Mouse (Mus musculus): ENCODE results near the gene Afap1. TPM values are rescaled to one million over a fixed set of nuclear protein-coding genes. Genes with fewer than 3 reads are reported as not detected.

Afap1 gene
- 64.3 and 71.8 TPM in 2 replicates for polyA plus RNA-seq (2011; ENCODE audit: insufficient read length, low read depth, missing spikeins)

DNA sequence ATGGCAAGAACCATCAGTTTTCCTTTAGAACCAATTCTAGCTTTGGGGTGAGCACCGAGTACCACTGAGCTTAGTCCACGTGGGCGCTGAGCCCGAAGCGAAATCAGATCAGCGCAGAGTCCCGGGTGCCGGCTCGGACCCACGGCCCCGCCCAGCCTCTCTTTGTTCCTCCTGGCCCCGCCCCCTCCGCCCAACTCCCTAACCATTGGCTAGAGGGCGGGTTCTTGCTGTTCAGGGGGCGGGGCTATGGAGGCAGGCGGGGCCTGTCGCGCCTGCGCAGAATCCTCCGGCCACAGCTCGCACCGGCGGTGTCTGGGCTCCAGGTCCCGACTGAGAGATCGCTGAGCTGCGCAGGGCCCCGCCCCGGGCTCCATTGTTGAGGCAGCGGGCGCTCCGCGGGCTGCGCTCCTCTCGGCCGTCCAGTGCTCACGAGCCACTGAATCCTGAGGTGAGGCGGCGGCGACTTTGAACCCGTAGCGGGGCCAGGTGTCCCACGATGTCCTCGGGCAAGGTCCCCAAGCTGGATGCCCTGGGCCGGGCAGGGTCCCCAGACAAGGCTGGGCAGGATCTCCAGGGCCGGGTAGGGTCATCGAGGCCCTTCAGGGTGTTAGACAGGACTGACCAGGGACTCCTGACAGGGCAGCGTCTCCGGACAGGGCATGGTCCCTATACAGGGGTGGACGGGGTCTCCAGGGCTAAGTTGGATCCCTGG lies at the start of gene Afap1:
Gene Afap1 (plus strand): TSS at position 227 of the 712 bp plus-strand sequence.
- TF ChIP-seq POLR2A (IDR thresholded peaks at IDR 0.05; ENCODE audit: low read depth, low read length) (peak; percentile 88), CTCF (IDR thresholded peaks at IDR 0.05; ENCODE audit: borderline replicate concordance, insufficient read depth, low read length) (no peak)
- peak within 1 kb of the TSS; percentile 73 for H3K27ac ChIP-seq (ENCODE audit: insufficient read depth, low read length)
- peak within 1 kb of the TSS; percentile 88 for H3K4me3 ChIP-seq (ENCODE audit: insufficient read depth, low read length)
- peaks cover 11% of the 10 kb centered on the region for H3K4me1 ChIP-seq (ENCODE audit: control insufficient read depth, insufficient read depth, low read length)

DNA sequence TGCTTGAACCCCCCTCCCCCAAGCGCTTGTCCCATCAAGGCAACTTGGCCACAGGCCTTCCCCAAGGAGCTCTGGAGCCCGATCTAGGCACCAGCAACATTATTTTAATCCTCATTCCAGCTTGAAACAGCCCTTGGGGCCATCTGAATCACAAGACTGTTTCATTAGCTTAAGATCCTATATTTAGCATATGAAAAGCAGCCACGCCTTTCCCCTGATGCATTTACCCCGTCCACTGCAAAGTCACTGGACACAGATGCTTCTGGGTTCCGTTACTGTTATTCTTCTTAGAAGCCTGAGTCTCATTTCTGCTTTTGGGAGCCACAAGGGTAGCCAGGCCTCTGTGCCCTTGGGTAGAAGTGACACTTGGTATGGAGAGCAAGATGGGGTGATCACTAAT lies 41.6 kb upstream of the Afap1 start:
- H3K4me3 ChIP-seq (ENCODE audit: insufficient read depth, low read length) = no peak overlapping the region
- no peaks in the 10 kb centered on the region for H3K4me1 ChIP-seq (ENCODE audit: control insufficient read depth, insufficient read depth, low read length)
- TF ChIP-seq CTCF (IDR thresholded peaks at IDR 0.05; ENCODE audit: borderline replicate concordance, insufficient read depth, low read length) = no peak
- no peak for TF ChIP-seq POLR2A (IDR thresholded peaks at IDR 0.05; ENCODE audit: low read depth, low read length)
- H3K27ac ChIP-seq (ENCODE audit: insufficient read depth, low read length) = no peak overlapping the region

DNA sequence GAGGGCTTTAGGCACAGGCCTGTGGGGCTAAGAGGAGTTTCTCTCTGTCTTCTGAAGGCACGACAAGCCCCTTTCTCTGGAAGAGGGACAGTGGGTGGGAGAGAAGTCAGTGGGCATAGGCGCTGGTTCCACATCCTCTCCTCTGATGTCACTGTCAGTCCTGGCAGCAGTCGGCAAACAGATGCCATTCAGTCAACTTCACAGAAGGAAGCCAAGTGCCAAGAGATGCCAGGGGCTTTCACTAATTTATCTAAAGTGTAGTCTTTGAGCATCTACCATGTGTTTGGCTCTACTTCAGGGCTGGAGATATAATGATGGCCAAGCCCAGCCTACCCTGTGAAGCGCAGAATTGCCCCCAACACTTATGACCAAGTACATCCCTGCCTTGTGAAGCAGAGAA lies 39.7 kb upstream of the Afap1 start:
- TF ChIP-seq CTCF (IDR thresholded peaks at IDR 0.05; ENCODE audit: borderline replicate concordance, insufficient read depth, low read length) (no peak), POLR2A (IDR thresholded peaks at IDR 0.05; ENCODE audit: low read depth, low read length) (no peak)
- no peaks in the 10 kb centered on the region for H3K4me1 ChIP-seq (ENCODE audit: control insufficient read depth, insufficient read depth, low read length)
- no peak overlapping the region for H3K27ac ChIP-seq (ENCODE audit: insufficient read depth, low read length)
- H3K4me3 ChIP-seq (ENCODE audit: insufficient read depth, low read length) = no peak overlapping the region

DNA sequence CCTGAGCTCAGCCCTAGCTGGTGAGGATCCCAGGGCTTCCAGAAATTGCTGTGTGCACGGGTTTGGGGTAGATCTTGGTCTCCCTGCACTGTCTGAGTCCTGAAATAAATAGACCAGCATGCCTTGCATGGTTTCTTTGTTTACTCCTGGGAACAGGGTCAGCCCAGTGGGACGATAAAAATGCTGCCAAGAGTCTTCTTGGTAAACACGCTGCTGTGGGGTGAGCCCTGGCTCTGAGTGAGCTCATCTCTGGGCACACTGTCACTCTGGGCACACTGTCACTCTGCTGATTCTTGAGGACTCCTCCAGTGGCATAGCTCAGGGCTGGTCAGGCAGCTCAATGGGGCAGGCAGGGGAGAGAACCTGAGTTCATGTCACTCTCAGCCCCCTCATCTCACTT lies 36.9 kb upstream of the Afap1 start:
- TF ChIP-seq POLR2A (IDR thresholded peaks at IDR 0.05; ENCODE audit: low read depth, low read length) = no peak
- TF ChIP-seq CTCF (IDR thresholded peaks at IDR 0.05; ENCODE audit: borderline replicate concordance, insufficient read depth, low read length) = no peak
- H3K4me3 ChIP-seq (ENCODE audit: insufficient read depth, low read length) = no peak overlapping the region
- H3K27ac ChIP-seq (ENCODE audit: insufficient read depth, low read length) = no peak overlapping the region
- no peaks in the 10 kb centered on the region for H3K4me1 ChIP-seq (ENCODE audit: control insufficient read depth, insufficient read depth, low read length)

DNA sequence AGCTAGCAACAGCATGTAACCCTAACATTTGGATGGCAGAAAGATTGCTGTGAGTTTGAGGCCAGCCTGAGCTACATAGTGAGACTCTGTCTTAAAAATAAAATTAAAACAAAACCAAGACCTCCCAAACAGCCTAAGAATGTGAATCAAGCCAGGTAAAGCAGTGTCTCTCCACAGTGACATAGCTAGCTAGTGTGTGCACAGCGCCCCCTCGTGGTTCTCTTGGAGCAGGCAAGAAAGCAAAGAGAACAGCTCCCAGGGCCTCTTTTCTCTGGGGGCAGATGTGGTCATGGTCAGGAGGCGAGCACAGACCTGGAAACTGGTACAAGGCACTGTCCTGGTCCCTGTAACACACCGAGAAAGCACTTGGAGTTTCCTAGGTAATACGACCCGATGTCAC lies 35.0 kb upstream of the Afap1 start:
- H3K4me3 ChIP-seq (ENCODE audit: insufficient read depth, low read length) = no peak overlapping the region
- no peaks in the 10 kb centered on the region for H3K4me1 ChIP-seq (ENCODE audit: control insufficient read depth, insufficient read depth, low read length)
- peak; percentile 91 for TF ChIP-seq CTCF (IDR thresholded peaks at IDR 0.05; ENCODE audit: borderline replicate concordance, insufficient read depth, low read length)
- no peak for TF ChIP-seq POLR2A (IDR thresholded peaks at IDR 0.05; ENCODE audit: low read depth, low read length)
- no peak overlapping the region for H3K27ac ChIP-seq (ENCODE audit: insufficient read depth, low read length)

DNA sequence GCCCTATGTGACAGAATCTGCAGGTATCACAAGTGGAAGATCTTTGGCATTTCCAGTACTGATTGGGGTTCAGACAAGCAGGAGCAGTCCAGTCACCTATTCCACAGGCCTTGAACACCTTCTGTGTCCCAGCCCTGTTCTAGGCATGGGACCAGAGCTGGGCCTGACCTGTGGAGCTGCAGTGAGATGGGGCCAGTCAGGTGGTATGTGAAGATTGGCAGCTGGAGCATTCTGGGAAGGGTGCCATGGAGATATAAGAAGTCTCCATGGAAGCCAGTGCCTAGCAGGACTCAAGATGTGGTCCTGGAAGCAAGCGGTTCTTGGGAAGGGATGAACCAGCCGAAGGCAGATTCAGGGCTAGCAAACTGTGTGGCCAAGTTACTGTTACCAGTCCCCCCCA lies 31.7 kb upstream of the Afap1 start:
- Histone ChIP-seq H3K4me1 (ENCODE audit: control insufficient read depth, insufficient read depth, low read length) (no peaks in the 10 kb centered on the region), H3K4me3 (ENCODE audit: insufficient read depth, low read length) (no peak overlapping the region), H3K27ac (ENCODE audit: insufficient read depth, low read length) (no peak overlapping the region)
- no peak for TF ChIP-seq CTCF (IDR thresholded peaks at IDR 0.05; ENCODE audit: borderline replicate concordance, insufficient read depth, low read length)
- no peak for TF ChIP-seq POLR2A (IDR thresholded peaks at IDR 0.05; ENCODE audit: low read depth, low read length)

DNA sequence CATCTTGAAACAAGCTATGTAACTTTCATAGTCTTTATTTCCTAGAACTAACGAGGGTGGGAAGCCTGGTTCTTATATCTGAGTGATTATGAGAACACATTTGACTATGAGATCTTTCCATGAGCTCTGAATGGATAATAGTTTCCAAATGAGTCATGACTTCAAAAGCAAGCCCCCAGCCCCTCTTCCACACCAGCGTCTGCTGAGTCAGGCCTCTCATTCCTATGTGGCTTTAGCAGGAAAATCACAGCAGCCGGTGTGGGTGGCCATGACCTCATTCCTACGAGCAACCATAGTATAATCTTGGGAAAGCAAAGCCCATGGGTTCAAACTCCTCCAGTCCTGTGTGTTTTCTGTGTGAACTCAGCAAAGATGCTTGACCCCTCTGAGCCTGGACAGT lies 23.1 kb upstream of the Afap1 start:
- Histone ChIP-seq H3K4me1 (ENCODE audit: control insufficient read depth, insufficient read depth, low read length) (peaks cover 4% of the 10 kb centered on the region), H3K4me3 (ENCODE audit: insufficient read depth, low read length) (no peak overlapping the region), H3K27ac (ENCODE audit: insufficient read depth, low read length) (peak overlapping the region; percentile 26)
- TF ChIP-seq CTCF (IDR thresholded peaks at IDR 0.05; ENCODE audit: borderline replicate concordance, insufficient read depth, low read length) = no peak
- TF ChIP-seq POLR2A (IDR thresholded peaks at IDR 0.05; ENCODE audit: low read depth, low read length) = no peak

DNA sequence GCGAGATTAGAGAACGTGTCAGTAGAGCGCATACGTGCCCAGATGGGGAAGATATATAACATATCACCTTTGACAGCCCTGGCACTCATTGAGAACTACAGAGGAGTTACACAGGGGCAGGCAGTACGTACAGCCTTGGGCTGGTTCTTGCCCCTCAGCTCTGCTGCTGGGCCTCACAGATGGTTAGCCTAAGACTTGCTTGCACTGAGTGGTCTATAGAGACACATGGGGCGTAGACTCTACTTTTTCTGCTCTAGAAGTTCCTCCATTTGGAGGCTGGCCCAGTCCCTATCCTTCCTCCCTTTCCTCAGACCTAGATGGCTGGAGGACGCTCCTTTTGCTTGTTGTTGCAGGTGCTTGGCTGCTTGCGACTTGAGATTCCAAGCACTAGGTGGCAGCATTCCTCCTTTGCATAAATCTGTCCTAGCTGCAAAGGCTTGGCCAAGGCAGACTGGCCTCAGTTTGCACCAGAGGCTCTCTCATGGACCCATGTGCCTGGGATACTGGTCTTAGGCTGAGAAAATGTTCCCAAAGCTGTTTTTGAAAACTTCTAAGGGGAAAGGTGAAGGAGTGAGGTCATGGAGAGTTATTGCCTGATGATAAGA lies 22.6 kb upstream of the Afap1 start:
- Histone ChIP-seq H3K4me3 (ENCODE audit: insufficient read depth, low read length) (no peak overlapping the region), H3K27ac (ENCODE audit: insufficient read depth, low read length) (peak overlapping the region; percentile 26), H3K4me1 (ENCODE audit: control insufficient read depth, insufficient read depth, low read length) (peaks cover 4% of the 10 kb centered on the region)
- peak; percentile 75 for TF ChIP-seq CTCF (IDR thresholded peaks at IDR 0.05; ENCODE audit: borderline replicate concordance, insufficient read depth, low read length)
- TF ChIP-seq POLR2A (IDR thresholded peaks at IDR 0.05; ENCODE audit: low read depth, low read length) = no peak

DNA sequence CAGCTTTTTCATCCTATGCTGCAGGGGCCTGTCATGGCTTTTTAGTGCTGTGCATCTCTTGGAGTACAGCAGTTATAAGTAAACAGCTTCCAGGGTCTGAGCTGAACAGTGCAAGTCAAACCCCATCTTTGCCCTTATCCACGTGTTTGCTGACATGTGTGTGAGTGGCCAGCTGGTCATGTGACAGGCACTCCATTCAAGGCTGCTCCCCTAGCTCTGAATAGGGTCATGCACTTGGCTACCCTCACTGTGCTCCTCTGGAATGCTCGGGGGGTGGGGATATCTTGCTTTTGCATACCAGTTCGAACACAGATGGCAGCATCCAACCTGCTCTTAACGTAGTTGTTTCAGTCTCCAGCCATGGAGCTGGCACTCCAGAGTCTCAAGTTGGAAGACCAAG lies 19.7 kb upstream of the Afap1 start:
- TF ChIP-seq CTCF (IDR thresholded peaks at IDR 0.05; ENCODE audit: borderline replicate concordance, insufficient read depth, low read length) (no peak), POLR2A (IDR thresholded peaks at IDR 0.05; ENCODE audit: low read depth, low read length) (no peak)
- peaks cover 4% of the 10 kb centered on the region for H3K4me1 ChIP-seq (ENCODE audit: control insufficient read depth, insufficient read depth, low read length)
- no peak overlapping the region for H3K27ac ChIP-seq (ENCODE audit: insufficient read depth, low read length)
- no peak overlapping the region for H3K4me3 ChIP-seq (ENCODE audit: insufficient read depth, low read length)

DNA sequence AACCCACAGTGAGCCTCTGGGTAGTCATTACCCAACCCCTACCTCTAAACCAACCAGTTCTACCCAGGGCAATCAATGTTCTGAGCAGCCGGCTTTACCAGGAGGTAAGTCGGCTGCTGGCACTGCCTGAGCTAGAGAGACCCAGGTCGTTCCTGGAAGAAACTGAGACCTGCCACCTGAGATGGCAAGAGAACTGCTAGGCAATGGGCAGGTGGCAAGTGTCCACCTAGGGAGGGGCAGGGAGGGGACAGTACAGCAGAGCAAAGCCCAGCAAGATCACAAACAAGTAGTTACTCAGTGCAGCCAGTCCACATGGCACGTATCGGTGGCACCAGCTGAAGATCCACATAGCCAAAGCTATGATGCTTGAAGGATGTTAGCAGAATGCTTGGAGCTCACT lies 16.9 kb upstream of the Afap1 start:
- Histone ChIP-seq H3K4me3 (ENCODE audit: insufficient read depth, low read length) (no peak overlapping the region), H3K4me1 (ENCODE audit: control insufficient read depth, insufficient read depth, low read length) (peaks cover 4% of the 10 kb centered on the region; the same call in 1 of the 2 replicates), H3K27ac (ENCODE audit: insufficient read depth, low read length) (no peak overlapping the region)
- TF ChIP-seq POLR2A (IDR thresholded peaks at IDR 0.05; ENCODE audit: low read depth, low read length) (no peak), CTCF (IDR thresholded peaks at IDR 0.05; ENCODE audit: borderline replicate concordance, insufficient read depth, low read length) (no peak)

Data from embryonic fibroblast, embryonic 13.5 days (primary cell).